Mouse (Mus musculus): Measurements from ENCODE around the gene Adamts16. TPM values are rescaled to one million over a fixed set of nuclear protein-coding genes. Genes with fewer than 3 reads are reported as not detected.

The Adamts16 gene
- polyA plus RNA-seq, 1 experiment from 2014 or later = 0.31 TPM

GRCm38 (mm10) chr13:70724635-70725034 is 117.0 kb downstream of the Adamts16 start:
- H3K36me3 ChIP-seq (ENCODE audit: control insufficient read depth, insufficient read depth, low read length) = no peaks in the 10 kb centered on the region
- H3K27me3 ChIP-seq (ENCODE audit: control insufficient read depth, insufficient read depth, low read length) = no peaks in the 10 kb centered on the region
- no peak overlapping the region for H3K4me3 ChIP-seq (ENCODE audit: control insufficient read depth in 1 of 2, insufficient read depth in 1 of 2, low read depth in 1 of 2, low read length in 2 of 2)
- no peak for ATAC-seq (ENCODE audit: insufficient number of reproducible peaks, insufficient read depth, low FRiP score, low read depth)
- H3K4me2 ChIP-seq (ENCODE audit: low read length) = no peak overlapping the region
- H3K9me3 ChIP-seq (ENCODE audit: control insufficient read depth, low read length) = no peaks in the 10 kb centered on the region
- WGBS = 29% methylated on average over 3 of the region's 3 CpGs
- H3K4me1 ChIP-seq (ENCODE audit: control insufficient read depth in 2 of 2, insufficient read depth in 2 of 2, low read length in 2 of 2) = peaks cover 11 to 12% of the 10 kb centered on the region in 2 experiments
- H3K9ac ChIP-seq (ENCODE audit: low read length) = no peak overlapping the region
- no peak overlapping the region for H3K27ac ChIP-seq (replicated peaks in 1 of 2; ENCODE audit: control insufficient read depth in 1 of 2, insufficient read depth in 1 of 2, low read depth in 2 of 2, low read length in 2 of 2)

GRCm38 (mm10) chr13:70724108-70724622 is 117.4 kb downstream of the Adamts16 start:
- Histone ChIP-seq H3K4me1 (ENCODE audit: control insufficient read depth in 2 of 2, insufficient read depth in 2 of 2, low read length in 2 of 2) (peaks cover 11 to 12% of the 10 kb centered on the region in 2 experiments), H3K9me3 (ENCODE audit: control insufficient read depth, low read length) (no peaks in the 10 kb centered on the region), H3K27ac (replicated peaks in 1 of 2; ENCODE audit: control insufficient read depth in 1 of 2, insufficient read depth in 1 of 2, low read depth in 2 of 2, low read length in 2 of 2) (no peak overlapping the region), H3K27me3 (ENCODE audit: control insufficient read depth, insufficient read depth, low read length) (no peaks in the 10 kb centered on the region), H3K9ac (ENCODE audit: low read length) (no peak overlapping the region), H3K4me3 (ENCODE audit: control insufficient read depth in 1 of 2, insufficient read depth in 1 of 2, low read depth in 1 of 2, low read length in 2 of 2) (no peak overlapping the region), H3K36me3 (ENCODE audit: control insufficient read depth, insufficient read depth, low read length) (no peaks in the 10 kb centered on the region), H3K4me2 (ENCODE audit: low read length) (no peak overlapping the region; the same call in 1 of the 2 replicates)
- no peak; the same call in 1 of the 2 replicates for ATAC-seq (ENCODE audit: insufficient number of reproducible peaks, insufficient read depth, low FRiP score, low read depth)
- 28% methylated on average over 2 of the region's 2 CpGs for WGBS

- Histone ChIP-seq H3K9ac (ENCODE audit: low read length) (no peak overlapping the region), H3K4me1 (ENCODE audit: control insufficient read depth in 2 of 2, insufficient read depth in 2 of 2, low read length in 2 of 2) (peaks cover 11 to 12% of the 10 kb centered on the region in 2 experiments), H3K9me3 (ENCODE audit: control insufficient read depth, low read length) (no peaks in the 10 kb centered on the region), H3K4me2 (ENCODE audit: low read length) (no peak overlapping the region), H3K27ac (replicated peaks in 1 of 2; ENCODE audit: control insufficient read depth in 1 of 2, insufficient read depth in 1 of 2, low read depth in 2 of 2, low read length in 2 of 2) (no peak overlapping the region), H3K36me3 (ENCODE audit: control insufficient read depth, insufficient read depth, low read length) (no peaks in the 10 kb centered on the region), H3K27me3 (ENCODE audit: control insufficient read depth, insufficient read depth, low read length) (no peaks in the 10 kb centered on the region), H3K4me3 (ENCODE audit: control insufficient read depth in 1 of 2, insufficient read depth in 1 of 2, low read depth in 1 of 2, low read length in 2 of 2) (no peak overlapping the region)
- 14% methylated on average over 1 of the region's 1 CpGs for WGBS
- no peak for ATAC-seq (ENCODE audit: insufficient number of reproducible peaks, insufficient read depth, low FRiP score, low read depth)
Measured at GRCm38 (mm10) chr13:70719994-70720393, 121.6 kb downstream of the Adamts16 start.

GRCm38 (mm10) chr13:70718814-70719213 is 122.8 kb downstream of the Adamts16 start:
- Histone ChIP-seq H3K9me3 (ENCODE audit: control insufficient read depth, low read length) (no peaks in the 10 kb centered on the region), H3K4me1 (ENCODE audit: control insufficient read depth in 2 of 2, insufficient read depth in 2 of 2, low read length in 2 of 2) (peaks cover 1 to 3% of the 10 kb centered on the region in 2 experiments; a peak in 2 of 4 replicates), H3K36me3 (ENCODE audit: control insufficient read depth, insufficient read depth, low read length) (no peaks in the 10 kb centered on the region), H3K9ac (ENCODE audit: low read length) (no peak overlapping the region), H3K4me3 (ENCODE audit: control insufficient read depth in 1 of 2, insufficient read depth in 1 of 2, low read depth in 1 of 2, low read length in 2 of 2) (no peak overlapping the region), H3K27me3 (ENCODE audit: control insufficient read depth, insufficient read depth, low read length) (no peaks in the 10 kb centered on the region), H3K4me2 (ENCODE audit: low read length) (no peak overlapping the region), H3K27ac (replicated peaks in 1 of 2; ENCODE audit: control insufficient read depth in 1 of 2, insufficient read depth in 1 of 2, low read depth in 2 of 2, low read length in 2 of 2) (no peak overlapping the region)
- ATAC-seq (ENCODE audit: insufficient number of reproducible peaks, insufficient read depth, low FRiP score, low read depth) = no peak
- 62% methylated on average over 2 of the region's 2 CpGs for WGBS

GRCm38 (mm10) chr13:70716022-70716421 is 125.6 kb downstream of the Adamts16 start:
- ATAC-seq (ENCODE audit: insufficient number of reproducible peaks, insufficient read depth, low FRiP score, low read depth) = no peak
- H3K27me3 ChIP-seq (ENCODE audit: control insufficient read depth, insufficient read depth, low read length) = no peaks in the 10 kb centered on the region
- H3K9ac ChIP-seq (ENCODE audit: low read length) = no peak overlapping the region
- WGBS = 62% methylated on average over 5 of the region's 5 CpGs
- H3K4me1 ChIP-seq (ENCODE audit: control insufficient read depth in 2 of 2, insufficient read depth in 2 of 2, low read length in 2 of 2) = no peaks in the 10 kb centered on the region
- H3K4me2 ChIP-seq (ENCODE audit: low read length) = no peak overlapping the region
- no peaks in the 10 kb centered on the region for H3K9me3 ChIP-seq (ENCODE audit: control insufficient read depth, low read length)
- H3K27ac ChIP-seq (replicated peaks in 1 of 2; ENCODE audit: control insufficient read depth in 1 of 2, insufficient read depth in 1 of 2, low read depth in 2 of 2, low read length in 2 of 2) = no peak overlapping the region
- no peak overlapping the region for H3K4me3 ChIP-seq (ENCODE audit: control insufficient read depth in 1 of 2, insufficient read depth in 1 of 2, low read depth in 1 of 2, low read length in 2 of 2)
- H3K36me3 ChIP-seq (ENCODE audit: control insufficient read depth, insufficient read depth, low read length) = no peaks in the 10 kb centered on the region

GRCm38 (mm10) chr13:70714081-70714775 is 127.4 kb downstream of the Adamts16 start:
- H3K4me1 ChIP-seq (ENCODE audit: control insufficient read depth in 2 of 2, insufficient read depth in 2 of 2, low read length in 2 of 2) = no peaks in the 10 kb centered on the region

GRCm38 (mm10) chr13:70713331-70713730 is 128.3 kb downstream of the Adamts16 start:
- Histone ChIP-seq H3K9me3 (ENCODE audit: control insufficient read depth, low read length) (no peaks in the 10 kb centered on the region), H3K27me3 (ENCODE audit: control insufficient read depth, insufficient read depth, low read length) (no peaks in the 10 kb centered on the region), H3K4me1 (ENCODE audit: control insufficient read depth in 2 of 2, insufficient read depth in 2 of 2, low read length in 2 of 2) (no peaks in the 10 kb centered on the region), H3K4me2 (ENCODE audit: low read length) (no peak overlapping the region), H3K9ac (ENCODE audit: low read length) (no peak overlapping the region), H3K36me3 (ENCODE audit: control insufficient read depth, insufficient read depth, low read length) (no peaks in the 10 kb centered on the region), H3K4me3 (ENCODE audit: control insufficient read depth in 1 of 2, insufficient read depth in 1 of 2, low read depth in 1 of 2, low read length in 2 of 2) (no peak overlapping the region), H3K27ac (replicated peaks in 1 of 2; ENCODE audit: control insufficient read depth in 1 of 2, insufficient read depth in 1 of 2, low read depth in 2 of 2, low read length in 2 of 2) (no peak overlapping the region)
- WGBS = 70% methylated on average over 5 of the region's 5 CpGs
- ATAC-seq (ENCODE audit: insufficient number of reproducible peaks, insufficient read depth, low FRiP score, low read depth) = no peak

More at GRCm38 (mm10) chr13:70714081-70714775, 127.4 kb downstream of the Adamts16 start:
- no peaks in the 10 kb centered on the region for H3K27me3 ChIP-seq (ENCODE audit: control insufficient read depth, insufficient read depth, low read length)
- H3K27ac ChIP-seq (replicated peaks in 1 of 2; ENCODE audit: control insufficient read depth in 1 of 2, insufficient read depth in 1 of 2, low read depth in 2 of 2, low read length in 2 of 2) = no peak overlapping the region
- no peak overlapping the region for H3K9ac ChIP-seq (ENCODE audit: low read length)
- no peaks in the 10 kb centered on the region for H3K36me3 ChIP-seq (ENCODE audit: control insufficient read depth, insufficient read depth, low read length)
- ATAC-seq (ENCODE audit: insufficient number of reproducible peaks, insufficient read depth, low FRiP score, low read depth) = no peak
- no peaks in the 10 kb centered on the region for H3K9me3 ChIP-seq (ENCODE audit: control insufficient read depth, low read length)
- no peak overlapping the region for H3K4me3 ChIP-seq (ENCODE audit: control insufficient read depth in 1 of 2, insufficient read depth in 1 of 2, low read depth in 1 of 2, low read length in 2 of 2)
- 82% methylated on average over 7 of the region's 7 CpGs for WGBS
- H3K4me2 ChIP-seq (ENCODE audit: low read length) = no peak overlapping the region
